Mouse (Mus musculus): ENCODE measurements at regions not wholly inside any gene's neighbourhood (a gene's known extent, or its start where the extent isn't known, plus 50 kb on each side); places are given as distances from the start of the nearest gene placed in this dataset.

- WGBS (ENCODE audit: insufficient replicate concordance), result 55% methylated on average over 4 of the region's 4 CpGs
- no peaks in the 10 kb centered on the region for H3K36me3 ChIP-seq (replicated peaks; ENCODE audit: control insufficient read depth, insufficient read depth, low read depth)
- H3K9ac ChIP-seq (replicated peaks), result no peak overlapping the region
- H3K9me3 ChIP-seq (ENCODE audit: control insufficient read depth, low read length), result no peaks in the 10 kb centered on the region
- no peak overlapping the region for H3K4me3 ChIP-seq (ENCODE audit: insufficient read depth in 1 of 2, low read depth in 2 of 2, low read length in 2 of 2)
- no peaks in the 10 kb centered on the region for H3K27me3 ChIP-seq (ENCODE audit: control insufficient read depth, insufficient read depth, low read length)
- ATAC-seq (ENCODE audit: insufficient read depth) (no peak), DNase-seq (ENCODE audit: low read depth in 3 of 3, low spot score in 3 of 3) (no peak)
- H3K27ac ChIP-seq, result no peak overlapping the region
- H3K4me1 ChIP-seq (replicated peaks; ENCODE audit: control insufficient read depth in 2 of 2, insufficient read depth in 2 of 2, low read length in 1 of 2), result no peaks in the 10 kb centered on the region
- TF ChIP-seq EP300 (IDR thresholded peaks at IDR 0.05; ENCODE audit: low read depth) (no peak), CTCF (IDR thresholded peaks at IDR 0.05; ENCODE audit: low read depth) (no peak)
- H3K4me2 ChIP-seq (ENCODE audit: low read depth), result no peak overlapping the region
Measured at GRCm38 (mm10) chr14:58976791-58977190, 165.9 kb downstream of the 1700129C05Rik start.

- DNase-seq (ENCODE audit: low read depth in 3 of 3, low spot score in 3 of 3), result no peak
- no peaks in the 10 kb centered on the region for H3K4me1 ChIP-seq (replicated peaks; ENCODE audit: control insufficient read depth in 2 of 2, insufficient read depth in 2 of 2, low read length in 1 of 2)
- no peaks in the 10 kb centered on the region for H3K27me3 ChIP-seq (ENCODE audit: control insufficient read depth, insufficient read depth, low read length)
- H3K9me3 ChIP-seq (ENCODE audit: control insufficient read depth, low read length), result no peaks in the 10 kb centered on the region
- no peak overlapping the region for H3K27ac ChIP-seq
- H3K4me3 ChIP-seq (ENCODE audit: insufficient read depth in 1 of 2, low read depth in 2 of 2, low read length in 2 of 2), result no peak overlapping the region
- TF ChIP-seq EP300 (IDR thresholded peaks at IDR 0.05; ENCODE audit: low read depth) (no peak), CTCF (IDR thresholded peaks at IDR 0.05; ENCODE audit: low read depth) (no peak)
- H3K36me3 ChIP-seq (replicated peaks; ENCODE audit: control insufficient read depth, insufficient read depth, low read depth), result no peaks in the 10 kb centered on the region
- no peak overlapping the region for H3K4me2 ChIP-seq (ENCODE audit: low read depth)
- 41% methylated on average over 3 of the region's 3 CpGs for WGBS (ENCODE audit: insufficient replicate concordance)
- no peak overlapping the region for H3K9ac ChIP-seq (replicated peaks)
- ATAC-seq (ENCODE audit: insufficient read depth), result no peak
Measured at GRCm38 (mm10) chr14:58969248-58969647, 173.4 kb downstream of the 1700129C05Rik start.

DNA sequence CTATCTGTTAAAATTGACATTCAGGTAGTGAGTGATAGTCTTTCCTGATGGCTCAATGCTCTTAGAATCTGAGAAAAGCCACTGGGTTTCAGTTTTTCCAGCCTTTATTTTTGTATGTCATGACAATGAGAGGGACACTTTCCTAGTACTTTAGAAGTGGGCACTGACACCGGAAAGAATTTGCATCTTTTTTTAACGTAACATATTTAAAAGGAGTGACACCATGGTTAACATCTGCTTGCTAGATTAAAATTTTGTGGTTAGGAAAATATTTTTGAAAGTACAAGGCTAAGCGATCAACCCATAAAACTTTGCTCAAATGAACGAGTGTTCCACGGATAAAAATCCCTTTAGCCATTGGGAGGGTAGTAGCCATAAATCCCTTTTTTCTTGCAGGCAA, 174.7 kb downstream of the 1700129C05Rik start:
- 73% methylated on average over 5 of the region's 5 CpGs for WGBS (ENCODE audit: insufficient replicate concordance)

GRCm38 (mm10) chr14:58967163-58967562, 175.5 kb downstream of the 1700129C05Rik start:
- no peak overlapping the region for H3K9ac ChIP-seq (replicated peaks)
- no peaks in the 10 kb centered on the region for H3K36me3 ChIP-seq (replicated peaks; ENCODE audit: control insufficient read depth, insufficient read depth, low read depth)
- H3K27ac ChIP-seq, result no peak overlapping the region
- WGBS (ENCODE audit: insufficient replicate concordance), result 13% methylated on average over 1 of the region's 1 CpGs
- H3K4me1 ChIP-seq (replicated peaks; ENCODE audit: control insufficient read depth in 2 of 2, insufficient read depth in 2 of 2, low read length in 1 of 2), result no peaks in the 10 kb centered on the region
- no peaks in the 10 kb centered on the region for H3K9me3 ChIP-seq (ENCODE audit: control insufficient read depth, low read length)
- no peak overlapping the region for H3K4me3 ChIP-seq (ENCODE audit: insufficient read depth in 1 of 2, low read depth in 2 of 2, low read length in 2 of 2)
- DNase-seq (ENCODE audit: low read depth in 3 of 3, low spot score in 3 of 3) (no peak), ATAC-seq (ENCODE audit: insufficient read depth) (no peak)
- no peaks in the 10 kb centered on the region for H3K27me3 ChIP-seq (ENCODE audit: control insufficient read depth, insufficient read depth, low read length)
- TF ChIP-seq CTCF (IDR thresholded peaks at IDR 0.05; ENCODE audit: low read depth) (no peak), EP300 (IDR thresholded peaks at IDR 0.05; ENCODE audit: low read depth) (no peak)
- no peak overlapping the region for H3K4me2 ChIP-seq (ENCODE audit: low read depth)

More for the DNA sequence above, 174.7 kb downstream of the 1700129C05Rik start:
- no peak overlapping the region for H3K4me3 ChIP-seq (ENCODE audit: insufficient read depth in 1 of 2, low read depth in 2 of 2, low read length in 2 of 2)
- no peaks in the 10 kb centered on the region for H3K9me3 ChIP-seq (ENCODE audit: control insufficient read depth, low read length)
- no peaks in the 10 kb centered on the region for H3K27me3 ChIP-seq (ENCODE audit: control insufficient read depth, insufficient read depth, low read length)
- ATAC-seq (ENCODE audit: insufficient read depth) (no peak), DNase-seq (ENCODE audit: low read depth in 3 of 3, low spot score in 3 of 3) (no peak)
- H3K4me1 ChIP-seq (replicated peaks; ENCODE audit: control insufficient read depth in 2 of 2, insufficient read depth in 2 of 2, low read length in 1 of 2), result no peaks in the 10 kb centered on the region
- no peak overlapping the region for H3K4me2 ChIP-seq (ENCODE audit: low read depth)
- H3K9ac ChIP-seq (replicated peaks), result no peak overlapping the region
- H3K27ac ChIP-seq, result no peak overlapping the region
- TF ChIP-seq EP300 (IDR thresholded peaks at IDR 0.05; ENCODE audit: low read depth) (no peak), CTCF (IDR thresholded peaks at IDR 0.05; ENCODE audit: low read depth) (no peak)
- H3K36me3 ChIP-seq (replicated peaks; ENCODE audit: control insufficient read depth, insufficient read depth, low read depth), result no peaks in the 10 kb centered on the region

DNA sequence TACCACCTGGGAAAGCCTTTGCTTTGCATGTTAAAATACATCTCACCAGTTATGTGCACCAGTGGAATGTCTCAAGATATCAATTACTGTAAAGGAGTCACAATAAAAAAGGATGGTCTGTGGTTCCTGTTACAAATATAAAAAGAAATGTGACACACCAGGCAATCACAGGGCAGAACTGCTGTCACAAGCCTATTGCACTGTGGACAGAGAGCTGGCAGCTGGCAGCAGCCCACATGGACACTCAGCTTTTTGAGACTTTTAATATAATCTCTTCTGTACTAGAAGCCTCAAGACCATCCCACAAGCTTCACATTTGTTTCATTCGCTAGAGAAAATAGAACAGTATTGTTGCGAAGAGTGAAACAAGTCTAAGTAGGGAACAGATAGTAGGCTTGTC, 197.7 kb downstream of the 1700129C05Rik start:
- H3K4me2 ChIP-seq (ENCODE audit: low read depth), result no peak overlapping the region
- TF ChIP-seq CTCF (IDR thresholded peaks at IDR 0.05; ENCODE audit: low read depth), result no peak
- H3K4me1 ChIP-seq (replicated peaks; ENCODE audit: control insufficient read depth in 2 of 2, insufficient read depth in 2 of 2, low read length in 1 of 2), result no peaks in the 10 kb centered on the region
- 68% methylated on average over 2 of the region's 2 CpGs for WGBS (ENCODE audit: insufficient replicate concordance)
- no peak overlapping the region for H3K27ac ChIP-seq
- no peaks in the 10 kb centered on the region for H3K9me3 ChIP-seq (ENCODE audit: control insufficient read depth, low read length)
- ATAC-seq (ENCODE audit: insufficient read depth) (no peak), DNase-seq (ENCODE audit: low read depth in 3 of 3, low spot score in 3 of 3) (no peak)
- no peaks in the 10 kb centered on the region for H3K27me3 ChIP-seq (ENCODE audit: control insufficient read depth, insufficient read depth, low read length)
- no peaks in the 10 kb centered on the region for H3K36me3 ChIP-seq (replicated peaks; ENCODE audit: control insufficient read depth, insufficient read depth, low read depth)
- no peak overlapping the region for H3K4me3 ChIP-seq (ENCODE audit: insufficient read depth in 1 of 2, low read depth in 2 of 2, low read length in 2 of 2)
- H3K9ac ChIP-seq (replicated peaks), result no peak overlapping the region
